In the genomic region with DNA sequence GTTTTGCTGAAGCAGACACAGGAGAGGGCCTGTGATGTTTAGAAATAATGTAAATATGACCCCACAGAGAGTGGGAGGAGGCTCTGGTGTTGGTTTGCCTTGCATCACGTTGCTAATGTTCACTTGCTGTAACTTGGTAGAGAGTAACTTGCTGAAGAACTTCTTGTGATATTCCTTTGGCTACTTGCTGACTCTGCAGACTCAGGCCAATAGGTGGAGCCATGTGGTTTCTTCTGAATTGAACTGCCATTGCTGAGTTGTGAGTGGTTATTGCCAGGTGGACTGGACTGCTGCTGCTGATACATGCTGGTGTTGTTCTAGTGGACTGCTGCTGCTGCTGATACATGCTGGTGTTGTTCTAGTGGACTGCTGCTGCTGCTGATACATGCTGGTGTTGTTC, we compare ENCODE assay signal across 9 mouse cellular contexts. TPM values are rescaled to one million over a fixed set of nuclear protein-coding genes. Genes with fewer than 3 reads are reported as not detected.
DNase-seq lines count a peak whose midpoint lies in the region; ATAC-seq and TF ChIP-seq lines count a peak whose summit lies in the region.
"Had no signal": no experiment of that assay in that cellular context is flagged by ENCODE, and none has a peak within 500 bp of the region (broad histone marks: within the 10 kb centered on the region; RNA-seq: fewer than 3 reads in every experiment).

No protein-coding gene starts in this region.

- peak; percentile 14; the same call in 1 of the 2 replicates for TF ChIP-seq CTCF in bone marrow, adult 2 months (IDR thresholded peaks at IDR 0.05; ENCODE audit: control insufficient read depth, insufficient read depth, low read length)
- peak; percentile 43 for TF ChIP-seq CTCF in lung, embryonic 14.5 days (IDR thresholded peaks at IDR 0.05; ENCODE audit: low read depth)

- WGBS in embryonic facial prominence, embryonic 14.5 days = 33% methylated on average over 1 of the region's 1 CpGs
- WGBS in embryonic facial prominence, embryonic 10.5 days = 25% methylated on average over 1 of the region's 1 CpGs
- 27% methylated on average over 1 of the region's 1 CpGs for WGBS in midbrain, embryonic 14.5 days
- WGBS in midbrain, embryonic 16.5 days = 30% methylated on average over 1 of the region's 1 CpGs
- WGBS in bone marrow, adult 2 months = 17% methylated on average over 1 of the region's 1 CpGs
- 9% methylated on average over 1 of the region's 1 CpGs for WGBS in lung, embryonic 14.5 days
- 32% methylated on average over 1 of the region's 1 CpGs for WGBS in forebrain, embryonic 11.5 days
- WGBS in hindbrain, embryonic 10.5 days = 20% methylated on average over 1 of the region's 1 CpGs

- TF ChIP-seq POLR2A in bone marrow, adult 2 months (IDR thresholded peaks at IDR 0.05; ENCODE audit: borderline replicate concordance, control insufficient read depth, low read depth, low read length) = no peak

- no peak overlapping the region for H3K9ac ChIP-seq in embryonic facial prominence, embryonic 14.5 days (ENCODE audit: low read depth, low read length)
- no peak overlapping the region for H3K9ac ChIP-seq in midbrain, embryonic 14.5 days (replicated peaks; ENCODE audit: low read length)
- H3K9ac ChIP-seq in midbrain, embryonic 16.5 days (ENCODE audit: low read depth, low read length) = no peak overlapping the region
- no peak overlapping the region for H3K9ac ChIP-seq in lung, embryonic 14.5 days
- H3K9ac ChIP-seq in forebrain, embryonic 11.5 days (ENCODE audit: low read length) = no peak overlapping the region

- no peaks in the 10 kb centered on the region for H3K27me3 ChIP-seq in embryonic facial prominence, embryonic 14.5 days (replicated peaks; ENCODE audit: control insufficient read depth, insufficient read depth, low read length)
- H3K27me3 ChIP-seq in embryonic facial prominence, embryonic 10.5 days (replicated peaks; ENCODE audit: low read depth, poor library complexity, severe bottlenecking) = no peaks in the 10 kb centered on the region
- H3K27me3 ChIP-seq in midbrain, embryonic 14.5 days (ENCODE audit: control insufficient read depth, insufficient read depth, low read length) = no peaks in the 10 kb centered on the region; the same call in 1 of the 2 replicates
- H3K27me3 ChIP-seq in midbrain, embryonic 16.5 days (ENCODE audit: control insufficient read depth, insufficient read depth, low read depth, low read length) = no peaks in the 10 kb centered on the region
- H3K27me3 ChIP-seq in lung, embryonic 14.5 days (ENCODE audit: insufficient read depth, low read length) = no peaks in the 10 kb centered on the region
- no peaks in the 10 kb centered on the region for H3K27me3 ChIP-seq in forebrain, embryonic 11.5 days (ENCODE audit: control insufficient read depth, insufficient read depth, low read length)
- H3K27me3 ChIP-seq in hindbrain, embryonic 10.5 days (ENCODE audit: insufficient read depth, poor library complexity, severe bottlenecking) = no peaks in the 10 kb centered on the region

- peak; percentile 15 for DNase-seq in embryonic facial prominence, embryonic 14.5 days (ENCODE audit: low spot score)
- DNase-seq in embryonic facial prominence, embryonic 10.5 days (ENCODE audit: low spot score) = no peak
- peak; percentile 40 for DNase-seq in midbrain, embryonic 14.5 days
- DNase-seq in lung, embryonic 14.5 days = peak; percentile 18
- DNase-seq in forebrain, embryonic 11.5 days (ENCODE audit: low spot score) = no peak
- DNase-seq in hindbrain, embryonic 10.5 days (ENCODE audit: low spot score) = no peak

- no peak overlapping the region for H3K4me2 ChIP-seq in embryonic facial prominence, embryonic 14.5 days (ENCODE audit: low read depth, low read length)
- H3K4me2 ChIP-seq in midbrain, embryonic 14.5 days (ENCODE audit: low read length) = no peak overlapping the region
- H3K4me2 ChIP-seq in midbrain, embryonic 16.5 days (ENCODE audit: low read length) = no peak overlapping the region
- no peak overlapping the region for H3K4me2 ChIP-seq in lung, embryonic 14.5 days
- H3K4me2 ChIP-seq in forebrain, embryonic 11.5 days (ENCODE audit: low read depth, low read length, severe bottlenecking) = no peak overlapping the region

- no peak overlapping the region for H3K27ac ChIP-seq in embryonic facial prominence, embryonic 14.5 days (replicated peaks; ENCODE audit: low read depth, low read length)
- H3K27ac ChIP-seq in embryonic facial prominence, embryonic 10.5 days (replicated peaks) = no peak overlapping the region
- no peak overlapping the region for H3K27ac ChIP-seq in midbrain, embryonic 14.5 days (replicated peaks; ENCODE audit: low read depth, low read length)
- no peak overlapping the region for H3K27ac ChIP-seq in midbrain, embryonic 16.5 days (ENCODE audit: low read length)
- no peak overlapping the region for H3K27ac ChIP-seq in bone marrow, adult 2 months (ENCODE audit: control insufficient read depth, insufficient read depth, low read depth, low read length, poor library complexity)
- no peak overlapping the region for H3K27ac ChIP-seq in lung, embryonic 14.5 days (ENCODE audit: low read depth)
- H3K27ac ChIP-seq in forebrain, embryonic 11.5 days (ENCODE audit: low read depth, low read length) = no peak overlapping the region
- H3K27ac ChIP-seq in hindbrain, embryonic 10.5 days = no peak overlapping the region

- no peaks in the 10 kb centered on the region for H3K36me3 ChIP-seq in embryonic facial prominence, embryonic 14.5 days (ENCODE audit: control insufficient read depth, insufficient read depth, low read length)
- no peaks in the 10 kb centered on the region for H3K36me3 ChIP-seq in embryonic facial prominence, embryonic 10.5 days (replicated peaks)
- no peaks in the 10 kb centered on the region for H3K36me3 ChIP-seq in midbrain, embryonic 14.5 days (ENCODE audit: control insufficient read depth, insufficient read depth, low read length)
- H3K36me3 ChIP-seq in midbrain, embryonic 16.5 days (ENCODE audit: control insufficient read depth, insufficient read depth, low read length) = no peaks in the 10 kb centered on the region
- no peaks in the 10 kb centered on the region for H3K36me3 ChIP-seq in lung, embryonic 14.5 days (ENCODE audit: insufficient read depth)
- H3K36me3 ChIP-seq in forebrain, embryonic 11.5 days (ENCODE audit: control insufficient read depth, insufficient read depth, low read length) = no peaks in the 10 kb centered on the region
- no peaks in the 10 kb centered on the region for H3K36me3 ChIP-seq in hindbrain, embryonic 10.5 days

- H3K4me3 ChIP-seq in embryonic facial prominence, embryonic 14.5 days (ENCODE audit: low read depth, low read length) = no peak overlapping the region
- no peak overlapping the region for H3K4me3 ChIP-seq in embryonic facial prominence, embryonic 10.5 days
- H3K4me3 ChIP-seq in midbrain, embryonic 14.5 days (replicated peaks; ENCODE audit: low read depth, low read length) = no peak overlapping the region
- H3K4me3 ChIP-seq in midbrain, embryonic 16.5 days (ENCODE audit: low read depth, low read length) = no peak overlapping the region
- no peak overlapping the region for H3K4me3 ChIP-seq in bone marrow, adult 2 months (replicated peaks; ENCODE audit: control insufficient read depth, low read depth, low read length)
- H3K4me3 ChIP-seq in lung, embryonic 14.5 days (ENCODE audit: low read depth, low read length) = no peak overlapping the region
- no peak overlapping the region for H3K4me3 ChIP-seq in forebrain, embryonic 11.5 days (ENCODE audit: low read depth, low read length)
- H3K4me3 ChIP-seq in hindbrain, embryonic 10.5 days = no peak overlapping the region

- H3K9me3 ChIP-seq in embryonic facial prominence, embryonic 14.5 days (ENCODE audit: control insufficient read depth, low read length) = no peaks in the 10 kb centered on the region
- no peaks in the 10 kb centered on the region for H3K9me3 ChIP-seq in embryonic facial prominence, embryonic 10.5 days
- no peaks in the 10 kb centered on the region for H3K9me3 ChIP-seq in midbrain, embryonic 14.5 days (ENCODE audit: control insufficient read depth, low read length)
- H3K9me3 ChIP-seq in midbrain, embryonic 16.5 days (replicated peaks; ENCODE audit: control insufficient read depth, low read length, poor library complexity, severe bottlenecking) = no peaks in the 10 kb centered on the region
- no peaks in the 10 kb centered on the region for H3K9me3 ChIP-seq in lung, embryonic 14.5 days (ENCODE audit: low read depth, low read length)
- no peaks in the 10 kb centered on the region for H3K9me3 ChIP-seq in forebrain, embryonic 11.5 days (ENCODE audit: control insufficient read depth, low read length)
- H3K9me3 ChIP-seq in hindbrain, embryonic 10.5 days = no peaks in the 10 kb centered on the region

- ATAC-seq in embryonic facial prominence, embryonic 14.5 days (ENCODE audit: low read depth) = no peak
- ATAC-seq in midbrain, embryonic 14.5 days (ENCODE audit: low FRiP score, low TSS enrichment) = no peak
- no peak for ATAC-seq in midbrain, embryonic 16.5 days
- ATAC-seq in lung, embryonic 14.5 days (ENCODE audit: insufficient read depth) = no peak
- ATAC-seq in forebrain, embryonic 11.5 days (replicated peaks; ENCODE audit: low FRiP score) = no peak

- no peaks in the 10 kb centered on the region for H3K4me1 ChIP-seq in embryonic facial prominence, embryonic 14.5 days (ENCODE audit: control insufficient read depth, insufficient read depth, low read length)
- H3K4me1 ChIP-seq in embryonic facial prominence, embryonic 10.5 days = peaks cover 2% of the 10 kb centered on the region; the same call in 1 of the 2 replicates
- H3K4me1 ChIP-seq in midbrain, embryonic 14.5 days (ENCODE audit: control insufficient read depth, insufficient read depth, low read length) = no peaks in the 10 kb centered on the region
- no peaks in the 10 kb centered on the region for H3K4me1 ChIP-seq in midbrain, embryonic 16.5 days (ENCODE audit: control insufficient read depth, insufficient read depth, low read length)
- H3K4me1 ChIP-seq in bone marrow, adult 2 months (ENCODE audit: control insufficient read depth, insufficient read depth, low read length) = no peaks in the 10 kb centered on the region
- H3K4me1 ChIP-seq in lung, embryonic 14.5 days (ENCODE audit: insufficient read depth) = no peaks in the 10 kb centered on the region
- no peaks in the 10 kb centered on the region for H3K4me1 ChIP-seq in forebrain, embryonic 11.5 days (replicated peaks; ENCODE audit: control insufficient read depth, insufficient read depth, low read length)
- H3K4me1 ChIP-seq in hindbrain, embryonic 10.5 days (replicated peaks) = no peaks in the 10 kb centered on the region

RNA-seq across cellular contexts. Expression of a gene that starts 8.8 kb away (rescaled TPM):
- 2.2 and 6.3 TPM in 2 replicates for polyA plus RNA-seq in embryonic facial prominence, embryonic 14.5 days (2014; fragmentation: Nextera tagmentation; extraction: Ambion mirVana)
- 1.5 TPM in 2 replicates for polyA plus RNA-seq in embryonic facial prominence, embryonic 10.5 days (2016; fragmentation: Nextera tagmentation; extraction: Ambion mirVana)
- 0.24 and 0.63 TPM in 2 replicates for polyA plus RNA-seq in midbrain, embryonic 14.5 days (2014; fragmentation: Nextera tagmentation; extraction: Ambion mirVana)
- polyA plus RNA-seq in midbrain, embryonic 16.5 days (2015; fragmentation: Nextera tagmentation; extraction: Ambion mirVana) = 0.42 and 0.87 TPM in 2 replicates
- polyA plus RNA-seq in bone marrow, adult 2 months (2011; ENCODE audit: insufficient read depth, insufficient read length, low replicate concordance, missing spikeins) = 11.7 and 31.5 TPM in 2 replicates
- 2.3 and 2.7 TPM in 2 replicates for polyA plus RNA-seq in lung, embryonic 14.5 days (2014; fragmentation: Nextera tagmentation; extraction: Ambion mirVana)
- 0.51 and 0.81 TPM in 2 replicates for polyA plus RNA-seq in forebrain, embryonic 11.5 days (2014; fragmentation: Nextera tagmentation; extraction: Ambion mirVana)
- polyA plus RNA-seq in hindbrain, embryonic 10.5 days (2016; fragmentation: Nextera tagmentation; extraction: Ambion mirVana) = 0.92 and 2.2 TPM in 2 replicates

RNA-seq across cellular contexts. Expression of a gene that starts 53.5 kb away (rescaled TPM):
- polyA plus RNA-seq in embryonic facial prominence, embryonic 14.5 days (2014; fragmentation: Nextera tagmentation; extraction: Ambion mirVana) = 0.19 TPM in 1 of 2 replicates, not detected in the other
- polyA plus RNA-seq in embryonic facial prominence, embryonic 10.5 days (2016; fragmentation: Nextera tagmentation; extraction: Ambion mirVana) = 0.08 TPM in 1 of 2 replicates, not detected in the other
- polyA plus RNA-seq in midbrain, embryonic 14.5 days (2014; fragmentation: Nextera tagmentation; extraction: Ambion mirVana) = 0.16 and 0.24 TPM in 2 replicates
- 0.32 TPM in 1 of 2 replicates, not detected in the other for polyA plus RNA-seq in midbrain, embryonic 16.5 days (2015; fragmentation: Nextera tagmentation; extraction: Ambion mirVana)
- polyA plus RNA-seq in bone marrow, adult 2 months (2011; ENCODE audit: insufficient read depth, insufficient read length, low replicate concordance, missing spikeins) = not detected in 2 replicates
- 0.11 TPM in 1 of 2 replicates, not detected in the other for polyA plus RNA-seq in lung, embryonic 14.5 days (2014; fragmentation: Nextera tagmentation; extraction: Ambion mirVana)
- 0.13 TPM in 1 of 2 replicates, not detected in the other for polyA plus RNA-seq in forebrain, embryonic 11.5 days (2014; fragmentation: Nextera tagmentation; extraction: Ambion mirVana)
- polyA plus RNA-seq in hindbrain, embryonic 10.5 days (2016; fragmentation: Nextera tagmentation; extraction: Ambion mirVana) = not detected in 2 replicates
- polyA plus RNA-seq: stomach, embryonic 16.5 days had no signal

Comparison
In these comparisons a context has a peak if more than half of its experiments do, and no peak if none do; other contexts are left out.
1. DNase-seq: peak in embryonic facial prominence, embryonic 14.5 days (single experiment), midbrain, embryonic 14.5 days (single experiment) and lung, embryonic 14.5 days (single experiment); none in embryonic facial prominence, embryonic 10.5 days (single experiment), forebrain, embryonic 11.5 days (single experiment) and hindbrain, embryonic 10.5 days (single experiment).